Mouse (Mus musculus) limb, embryonic 11.5 days (tissue): Measurements from ENCODE around the gene Ift88. TPM values are rescaled to one million over a fixed set of nuclear protein-coding genes. Genes with fewer than 3 reads are reported as not detected.

Experiments
- ATAC-seq: fragments of 200-750 bp; cut with Nextera tagmentation; 2 replicates; pipeline ENCODE4 v1.8.0; 2017; ENCODE audit warnings: low read depth; ENCODE audit not compliant: insufficient number of reproducible peaks, low FRiP score, low TSS enrichment
- DNase-seq: peaks from one replicate; pipeline ENCODE4 v3.0.0-alpha.2; 2015; ENCODE audit warnings: low spot score
- H3K27ac ChIP-seq: fragments of 300-500 bp; sonication (generic); replicated peaks from 2 replicates; pipeline ENCODE4 v1.5.1; 2014; ENCODE audit warnings: low read depth, mild to moderate bottlenecking, low read length
- H3K27me3 ChIP-seq: fragments of 300-500 bp; sonication (generic); 2 replicates; pipeline ENCODE4 v1.6.1; 2014; ENCODE audit warnings: mild to moderate bottlenecking, low read length, mixed read lengths; ENCODE audit not compliant: control insufficient read depth, insufficient read depth
- H3K36me3 ChIP-seq: fragments of 300-500 bp; sonication (generic); 2 replicates; pipeline ENCODE4 v1.6.1; 2014; ENCODE audit warnings: mild to moderate bottlenecking, low read length, moderate library complexity, mixed read lengths; ENCODE audit not compliant: control insufficient read depth, insufficient read depth
- H3K4me1 ChIP-seq: fragments of 300-500 bp; sonication (generic); 2 replicates; pipeline ENCODE4 v1.6.1; 2014; ENCODE audit warnings: low read length, mixed read lengths; ENCODE audit not compliant: control insufficient read depth, insufficient read depth
- H3K4me2 ChIP-seq: fragments of 300-500 bp; sonication (generic); 2 replicates; pipeline ENCODE4 v1.6.1; 2014; ENCODE audit warnings: low read depth, mild to moderate bottlenecking, moderate library complexity; ENCODE audit not compliant: severe bottlenecking
- H3K4me3 ChIP-seq: fragments of 300-500 bp; sonication (generic); 2 replicates; pipeline ENCODE4 v1.5.1; 2014; ENCODE audit warnings: low read depth, low read length
- H3K9ac ChIP-seq: fragments of 300-500 bp; sonication (generic); 2 replicates; pipeline ENCODE4 v1.6.1; 2014; ENCODE audit warnings: mild to moderate bottlenecking, low read length
- H3K9me3 ChIP-seq: fragments of 300-500 bp; sonication (generic); 2 replicates; pipeline ENCODE4 v1.6.1; 2016; ENCODE audit warnings: low read length; ENCODE audit not compliant: control insufficient read depth
- WGBS: fragments of 180-500 bp; shearing (Covaris S2); extraction: QIAGEN DNeasy Blood & Tissue Kit; methylation state at CpG from one replicate; pipeline ENCODE4 v1.1.7; 2014; 5-methylcytosine and 5-hydroxymethylcytosine counted together
- polyA plus RNA-seq: library from polyadenylated mRNA; unstranded; fragments of >200 nt; fragmentation: Nextera tagmentation; extraction: Ambion mirVana; gene quantifications from 2 replicates; pipeline ENCODE4 v1.2.1, GENCODE M21; 2014

The Ift88 gene
- polyA plus RNA-seq, 1 experiment from 2014 or later = 15.1 TPM

GRCm38 (mm10) chr14:57475057-57475456 lies 51.2 kb downstream of the Ift88 start:
- Histone ChIP-seq H3K4me2 (no peak overlapping the region), H3K36me3 (no peaks in the 10 kb centered on the region), H3K27ac (no peak overlapping the region), H3K4me1 (no peaks in the 10 kb centered on the region), H3K9me3 (no peaks in the 10 kb centered on the region), H3K27me3 (no peaks in the 10 kb centered on the region), H3K9ac (no peak overlapping the region), H3K4me3 (no peak overlapping the region)
- 93% methylated on average over 2 of the region's 2 CpGs for WGBS
- no peak for ATAC-seq
- DNase-seq = no peak

GRCm38 (mm10) chr14:57482262-57482661 lies 58.4 kb downstream of the Ift88 start:
- ATAC-seq (no peak), DNase-seq (no peak)
- WGBS = 91% methylated on average over 2 of the region's 2 CpGs
- Histone ChIP-seq H3K36me3 (no peaks in the 10 kb centered on the region), H3K27ac (no peak overlapping the region), H3K9ac (no peak overlapping the region), H3K27me3 (no peaks in the 10 kb centered on the region), H3K9me3 (no peaks in the 10 kb centered on the region), H3K4me1 (no peaks in the 10 kb centered on the region), H3K4me2 (no peak overlapping the region), H3K4me3 (no peak overlapping the region)

GRCm38 (mm10) chr14:57484183-57484582 lies 60.3 kb downstream of the Ift88 start:
- DNase-seq (no peak), ATAC-seq (no peak)
- Histone ChIP-seq H3K27ac (no peak overlapping the region), H3K36me3 (no peaks in the 10 kb centered on the region), H3K9ac (no peak overlapping the region), H3K27me3 (no peaks in the 10 kb centered on the region), H3K4me3 (no peak overlapping the region), H3K4me1 (no peaks in the 10 kb centered on the region), H3K4me2 (no peak overlapping the region), H3K9me3 (no peaks in the 10 kb centered on the region)
- WGBS = 95% methylated on average over 6 of the region's 6 CpGs

GRCm38 (mm10) chr14:57489696-57490095 lies 65.8 kb downstream of the Ift88 start:
- no peak overlapping the region for H3K27ac ChIP-seq
- WGBS = 70% methylated on average over 3 of the region's 3 CpGs
- no peak for ATAC-seq

GRCm38 (mm10) chr14:57493840-57494239 lies 70.0 kb downstream of the Ift88 start:
- WGBS = 88% methylated on average over 2 of the region's 2 CpGs
- Histone ChIP-seq H3K9ac (no peak overlapping the region), H3K27ac (no peak overlapping the region), H3K27me3 (no peaks in the 10 kb centered on the region), H3K4me1 (no peaks in the 10 kb centered on the region), H3K4me2 (no peak overlapping the region), H3K9me3 (no peaks in the 10 kb centered on the region), H3K36me3 (no peaks in the 10 kb centered on the region), H3K4me3 (no peak overlapping the region)
- ATAC-seq = no peak
- DNase-seq = no peak

More at GRCm38 (mm10) chr14:57489696-57490095, 65.8 kb downstream of the Ift88 start:
- Histone ChIP-seq H3K4me3 (no peak overlapping the region), H3K9ac (no peak overlapping the region), H3K36me3 (no peaks in the 10 kb centered on the region), H3K27me3 (no peaks in the 10 kb centered on the region), H3K9me3 (no peaks in the 10 kb centered on the region), H3K4me2 (no peak overlapping the region), H3K4me1 (no peaks in the 10 kb centered on the region)
- DNase-seq = no peak

GRCm38 (mm10) chr14:57503729-57504128 lies 79.9 kb downstream of the Ift88 start:
- H3K9me3 ChIP-seq = no peaks in the 10 kb centered on the region
- H3K9ac ChIP-seq = no peak overlapping the region
- H3K27me3 ChIP-seq = no peaks in the 10 kb centered on the region
- DNase-seq (no peak), ATAC-seq (no peak)
- 91% methylated on average over 6 of the region's 6 CpGs for WGBS
- no peaks in the 10 kb centered on the region for H3K4me1 ChIP-seq
- H3K4me3 ChIP-seq = no peak overlapping the region
- no peaks in the 10 kb centered on the region for H3K36me3 ChIP-seq
- H3K4me2 ChIP-seq = no peak overlapping the region
- no peak overlapping the region for H3K27ac ChIP-seq

GRCm38 (mm10) chr14:57509554-57509953 lies 85.7 kb downstream of the Ift88 start:
- no peaks in the 10 kb centered on the region for H3K9me3 ChIP-seq
- no peak overlapping the region for H3K4me3 ChIP-seq
- no peaks in the 10 kb centered on the region for H3K36me3 ChIP-seq
- H3K27ac ChIP-seq = no peak overlapping the region
- no peaks in the 10 kb centered on the region for H3K27me3 ChIP-seq
- ATAC-seq (no peak), DNase-seq (no peak)
- no peak overlapping the region for H3K4me2 ChIP-seq
- no peaks in the 10 kb centered on the region for H3K4me1 ChIP-seq
- 64% methylated on average over 6 of the region's 6 CpGs for WGBS
- no peak overlapping the region for H3K9ac ChIP-seq

GRCm38 (mm10) chr14:57515156-57515762 lies 91.4 kb downstream of the Ift88 start:
- Histone ChIP-seq H3K4me1 (no peaks in the 10 kb centered on the region), H3K27me3 (no peaks in the 10 kb centered on the region), H3K27ac (no peak overlapping the region), H3K4me2 (no peak overlapping the region), H3K4me3 (no peak overlapping the region), H3K36me3 (no peaks in the 10 kb centered on the region), H3K9me3 (no peaks in the 10 kb centered on the region), H3K9ac (no peak overlapping the region)
- WGBS = 82% methylated on average over 6 of the region's 6 CpGs
- no peak for ATAC-seq
- DNase-seq = no peak

- no peaks in the 10 kb centered on the region for H3K4me1 ChIP-seq
- H3K27ac ChIP-seq = no peak overlapping the region
- no peak overlapping the region for H3K4me3 ChIP-seq
- no peaks in the 10 kb centered on the region for H3K36me3 ChIP-seq
- DNase-seq (no peak), ATAC-seq (no peak)
- no peak overlapping the region for H3K4me2 ChIP-seq
- no peak overlapping the region for H3K9ac ChIP-seq
- no peaks in the 10 kb centered on the region for H3K27me3 ChIP-seq
- no peaks in the 10 kb centered on the region for H3K9me3 ChIP-seq
- 87% methylated on average over 7 of the region's 7 CpGs for WGBS
Measured at GRCm38 (mm10) chr14:57517001-57517400, 93.1 kb downstream of the Ift88 start.
